In genomic region chr7:75549856-75550255, GRCm38 (mm10) we compare ENCODE assay signal across 14 mouse cellular contexts.
DNase-seq lines count a peak whose midpoint lies in the region; ATAC-seq and TF ChIP-seq lines count a peak whose summit lies in the region.
"Had no signal": no experiment of that assay in that cellular context is flagged by ENCODE, and none has a peak within 500 bp of the region (broad histone marks: within the 10 kb centered on the region; RNA-seq: fewer than 3 reads in every experiment).

No protein-coding gene starts in this region.

- no peak for DNase-seq in heart, adult 2 months
- no peak for DNase-seq in heart, postnatal 25 days (ENCODE audit: low spot score)
- peak; percentile 65 for DNase-seq in limb, embryonic 14.5 days (ENCODE audit: low spot score)
- DNase-seq in limb, embryonic 10.5 days (ENCODE audit: low spot score) = no peak
- DNase-seq in brain, embryonic 14.5 days (ENCODE audit: low read depth) = peak; percentile 19
- DNase-seq in thymus, adult 2 months = no peak
- DNase-seq: adrenal gland, postnatal 10 days; cerebellum, postnatal 10 days; embryo, embryonic 11 days; liver, postnatal 0 days had no signal

- H3K79me2 ChIP-seq in heart, adult 2 months (replicated peaks; ENCODE audit: control insufficient read depth, insufficient read depth, low read length) = no peaks in the 10 kb centered on the region; the same call in 1 of the 2 replicates

- intact Hi-C loops in heart, adult 2 months (cut with DNase I) = no loop called here
- intact Hi-C loops in heart, postnatal 25 days (cut with DNase I) = loop anchor here (10.0 kb wide), 1 partner anchor 415 kb away; no protein-coding TSS in a partner anchor

- ATAC-seq in limb, embryonic 14.5 days (ENCODE audit: low FRiP score, low read depth) = no peak
- ATAC-seq in stomach, embryonic 15.5 days (ENCODE audit: insufficient read depth, low FRiP score, low read depth) = no peak
- ATAC-seq: hindbrain, embryonic 16.5 days; liver, postnatal 0 days; midbrain, embryonic 15.5 days had no signal

- H3K9ac ChIP-seq in heart, adult 2 months (ENCODE audit: low read depth, low read length) = no peak overlapping the region
- no peak overlapping the region for H3K9ac ChIP-seq in limb, embryonic 14.5 days (ENCODE audit: low read depth, low read length, severe bottlenecking)
- no peak overlapping the region for H3K9ac ChIP-seq in stomach, embryonic 15.5 days
- H3K9ac ChIP-seq: limb, embryonic 13.5 days; liver, postnatal 0 days; midbrain, embryonic 15.5 days had no signal

- TF ChIP-seq POLR2A in heart, adult 2 months (IDR thresholded peaks at IDR 0.05; ENCODE audit: insufficient read depth, low read depth, low read length) = no peak
- no peak for TF ChIP-seq POLR2A in limb, embryonic 14.5 days (IDR thresholded peaks at IDR 0.05; ENCODE audit: borderline replicate concordance, extremely low read depth, insufficient read depth, insufficient read length)
- no peak for TF ChIP-seq POLR2A in brain, embryonic 14.5 days (IDR thresholded peaks at IDR 0.05; ENCODE audit: borderline replicate concordance, extremely low read depth, insufficient read depth, insufficient read length, poor library complexity, severe bottlenecking)
- TF ChIP-seq POLR2A in thymus, adult 2 months (IDR thresholded peaks at IDR 0.05; ENCODE audit: control insufficient read depth, extremely low read depth, insufficient read depth, low read length, poor library complexity) = no peak

- H3K27me3 ChIP-seq in heart, adult 2 months (ENCODE audit: control insufficient read depth, insufficient read depth, low read length) = no peaks in the 10 kb centered on the region
- H3K27me3 ChIP-seq in limb, embryonic 14.5 days (ENCODE audit: control insufficient read depth, insufficient read depth, low read length) = no peaks in the 10 kb centered on the region
- H3K27me3 ChIP-seq in limb, embryonic 10.5 days (ENCODE audit: low read depth, poor library complexity, severe bottlenecking) = no peaks in the 10 kb centered on the region
- no peaks in the 10 kb centered on the region for H3K27me3 ChIP-seq in stomach, embryonic 15.5 days (replicated peaks)
- H3K27me3 ChIP-seq in thymus, adult 2 months (ENCODE audit: control insufficient read depth, insufficient read depth, low read length) = no peaks in the 10 kb centered on the region
- H3K27me3 ChIP-seq: limb, embryonic 13.5 days; midbrain, embryonic 15.5 days had no signal

- no peak overlapping the region for H3K4me2 ChIP-seq in limb, embryonic 14.5 days (replicated peaks; ENCODE audit: low read depth, low read length, severe bottlenecking)
- no peak overlapping the region for H3K4me2 ChIP-seq in stomach, embryonic 15.5 days
- H3K4me2 ChIP-seq: limb, embryonic 13.5 days; midbrain, embryonic 15.5 days had no signal

- no peak for TF ChIP-seq CTCF in heart, adult 2 months (IDR thresholded peaks at IDR 0.05)
- TF ChIP-seq CTCF in brain, embryonic 14.5 days (IDR thresholded peaks at IDR 0.05; ENCODE audit: borderline replicate concordance, extremely low read depth, insufficient read depth, insufficient read length) = no peak
- no peak for TF ChIP-seq CTCF in thymus, adult 2 months (IDR thresholded peaks at IDR 0.05; ENCODE audit: borderline replicate concordance, control insufficient read depth, extremely low read depth, insufficient read depth, low read length, poor library complexity)

- no peak overlapping the region for H3K4me3 ChIP-seq in heart, adult 2 months
- no peak overlapping the region for H3K4me3 ChIP-seq in limb, embryonic 14.5 days (replicated peaks; ENCODE audit: low read length)
- H3K4me3 ChIP-seq in limb, embryonic 10.5 days = no peak overlapping the region
- no peak overlapping the region for H3K4me3 ChIP-seq in stomach, embryonic 15.5 days (replicated peaks)
- no peak overlapping the region for H3K4me3 ChIP-seq in thymus, adult 2 months (ENCODE audit: control insufficient read depth, insufficient read depth, low read length)
- H3K4me3 ChIP-seq: limb, embryonic 13.5 days; midbrain, embryonic 15.5 days had no signal

- H3K9me3 ChIP-seq in limb, embryonic 14.5 days (ENCODE audit: control insufficient read depth, low read length) = no peaks in the 10 kb centered on the region
- H3K9me3 ChIP-seq in limb, embryonic 10.5 days (replicated peaks) = no peaks in the 10 kb centered on the region
- no peaks in the 10 kb centered on the region for H3K9me3 ChIP-seq in stomach, embryonic 15.5 days
- H3K9me3 ChIP-seq: limb, embryonic 13.5 days; midbrain, embryonic 15.5 days had no signal

- peaks cover 5% of the 10 kb centered on the region for H3K4me1 ChIP-seq in heart, adult 2 months (ENCODE audit: control insufficient read depth, insufficient read depth, low read length)
- peaks cover 10% of the 10 kb centered on the region for H3K4me1 ChIP-seq in limb, embryonic 14.5 days (ENCODE audit: control insufficient read depth, insufficient read depth, low read length)
- H3K4me1 ChIP-seq in limb, embryonic 10.5 days = no peaks in the 10 kb centered on the region
- H3K4me1 ChIP-seq in stomach, embryonic 15.5 days = peaks cover 14% of the 10 kb centered on the region; the same call in 1 of the 2 replicates
- no peaks in the 10 kb centered on the region for H3K4me1 ChIP-seq in thymus, adult 2 months (replicated peaks; ENCODE audit: control insufficient read depth, insufficient read depth, low read length)
- H3K4me1 ChIP-seq: midbrain, embryonic 15.5 days had no signal

- 76% methylated on average over 3 of the region's 3 CpGs for WGBS in heart, adult 2 months
- 58% methylated on average over 3 of the region's 3 CpGs for WGBS in limb, embryonic 14.5 days
- 91% methylated on average over 3 of the region's 3 CpGs for WGBS in limb, embryonic 10.5 days
- WGBS in stomach, embryonic 15.5 days = 53% methylated on average over 3 of the region's 3 CpGs
- WGBS in thymus, adult 2 months = 86% methylated on average over 3 of the region's 3 CpGs

- H3K27ac ChIP-seq in heart, adult 2 months = peak overlapping the region; percentile 56
- no peak overlapping the region for H3K27ac ChIP-seq in limb, embryonic 14.5 days (replicated peaks; ENCODE audit: low read depth, low read length)
- no peak overlapping the region for H3K27ac ChIP-seq in limb, embryonic 10.5 days
- H3K27ac ChIP-seq in stomach, embryonic 15.5 days = peak overlapping the region; percentile 61
- H3K27ac ChIP-seq in thymus, adult 2 months (ENCODE audit: control insufficient read depth, insufficient read depth, low read length) = no peak overlapping the region
- H3K27ac ChIP-seq: limb, embryonic 13.5 days; midbrain, embryonic 15.5 days had no signal

- no peak for TF ChIP-seq EP300 in heart, adult 2 months (IDR thresholded peaks at IDR 0.05; ENCODE audit: insufficient read depth, low read depth, low read length)

- peaks cover 27% of the 10 kb centered on the region for H3K36me3 ChIP-seq in heart, adult 2 months (ENCODE audit: control insufficient read depth, insufficient read depth, low read length)
- no peaks in the 10 kb centered on the region; the same call in 1 of the 2 replicates for H3K36me3 ChIP-seq in limb, embryonic 14.5 days (ENCODE audit: control insufficient read depth, insufficient read depth, low read length)
- H3K36me3 ChIP-seq in limb, embryonic 10.5 days = peaks cover 6% of the 10 kb centered on the region
- H3K36me3 ChIP-seq in stomach, embryonic 15.5 days = 0 out of 2 replicates have a peak, but pooled peaks cover 4% of the 10 kb centered on the region
- no peaks in the 10 kb centered on the region for H3K36me3 ChIP-seq in thymus, adult 2 months (ENCODE audit: control insufficient read depth, insufficient read depth, low read length)
- H3K36me3 ChIP-seq: limb, embryonic 13.5 days; midbrain, embryonic 15.5 days had no signal

Comparison
In these comparisons a context has a peak if more than half of its experiments do, and no peak if none do; other contexts are left out.
1. DNase-seq: peak in limb, embryonic 14.5 days (single experiment) and brain, embryonic 14.5 days (single experiment); none in heart, adult 2 months (0 of 2), heart, postnatal 25 days (single experiment), limb, embryonic 10.5 days (single experiment) and thymus, adult 2 months (single experiment).
2. H3K27ac ChIP-seq: peak in heart, adult 2 months (single experiment) and stomach, embryonic 15.5 days (single experiment); none in limb, embryonic 14.5 days (single experiment), limb, embryonic 10.5 days (single experiment) and thymus, adult 2 months (single experiment).